Mouse (Mus musculus) MEL (cell line): Measurements from ENCODE around the gene Rnf152. TPM values are rescaled to one million over a fixed set of nuclear protein-coding genes. Genes with fewer than 3 reads are reported as not detected.

Experiments
- DNase-seq: peaks from one replicate; pipeline ENCODE4 v3.0.0; 2011; ENCODE audit warnings: low read depth, low spot score
- H3K27ac ChIP-seq: 2 replicates; pipeline ENCODE4 v1.5.1; 2012; ENCODE audit warnings: low read depth, mild to moderate bottlenecking, control low read depth, low read length, moderate library complexity; ENCODE audit not compliant: control insufficient read depth
- H3K27me3 ChIP-seq, 2 experiments: fragments of 150-350 bp in 1 of 2; sonication (generic) in 1 of 2; 2 replicates each; pipeline ENCODE4 v1.6.1; 2012; ENCODE audit warnings: low read length in 2 of 2, mild to moderate bottlenecking in 2 of 2, improper control_type of control experiment in 1 of 2, moderate library complexity in 1 of 2; ENCODE audit not compliant: insufficient read depth in 2 of 2, control insufficient read depth in 1 of 2
- H3K36me3 ChIP-seq, 2 experiments: 2 replicates each; pipeline ENCODE4 v1.6.1; 2012 to 2014; ENCODE audit warnings: low read length in 2 of 2, improper control_type of control experiment in 1 of 2, inconsistent platforms in 1 of 2, mild to moderate bottlenecking in 1 of 2; ENCODE audit not compliant: insufficient read depth in 2 of 2, control insufficient read depth in 1 of 2
- H3K4me1 ChIP-seq, 2 experiments: fragments of 150-350 bp in 1 of 2; sonication (generic) in 1 of 2; 2 replicates each; pipeline ENCODE4 v1.6.1; 2012; ENCODE audit warnings: low read length in 2 of 2, improper control_type of control experiment in 1 of 2, mild to moderate bottlenecking in 1 of 2; ENCODE audit not compliant: insufficient read depth in 2 of 2, control insufficient read depth in 1 of 2
- H3K4me3 ChIP-seq, 2 experiments: fragments of 150-350 bp in 1 of 2; sonication (generic) in 1 of 2; 2 replicates each; pipeline ENCODE4 v1.5.1; 2012; ENCODE audit warnings: low read depth in 2 of 2, low read length in 2 of 2, mild to moderate bottlenecking in 2 of 2, moderate library complexity in 2 of 2, control low read depth in 1 of 2, improper control_type of control experiment in 1 of 2; ENCODE audit not compliant: control insufficient read depth in 1 of 2, insufficient read depth in 1 of 2
- H3K79me2 ChIP-seq: 2 replicates; pipeline ENCODE4 v1.6.1; 2012; ENCODE audit warnings: mild to moderate bottlenecking, low read length, moderate library complexity; ENCODE audit not compliant: control insufficient read depth, poor library complexity, insufficient read depth
- H3K9ac ChIP-seq: 2 replicates; pipeline ENCODE4 v1.6.1; 2012; ENCODE audit warnings: low read depth, mild to moderate bottlenecking, control low read depth, low read length, moderate library complexity; ENCODE audit not compliant: control insufficient read depth, poor library complexity, severe bottlenecking
- H3K9me3 ChIP-seq: fragments of 150-350 bp; sonication (generic); replicated peaks from 2 replicates; pipeline ENCODE4 v1.6.1; 2012; ENCODE audit warnings: mild to moderate bottlenecking, low read length, improper control_type of control experiment, moderate library complexity; ENCODE audit not compliant: insufficient read depth
- CHD2 ChIP-seq: IDR thresholded peaks from 2 replicates; pipeline ENCODE4 v1.6.1; 2011; ENCODE audit warnings: low read length, improper control_type of control experiment
- CTCF ChIP-seq, 3 experiments: IDR thresholded peaks in 2 of 3; conservative IDR thresholded peaks in 1 of 3; 2 replicates each; pipeline ENCODE4 v1.5.1; 2011 to 2012; ENCODE audit warnings: low read length in 3 of 3, low read depth in 2 of 3, mild to moderate bottlenecking in 2 of 3, improper control_type of control experiment in 1 of 3, inconsistent platforms in 1 of 3, mixed read lengths in 1 of 3, moderate library complexity in 1 of 3; ENCODE audit not compliant: control insufficient read depth in 1 of 3, insufficient read depth in 1 of 3, poor library complexity in 1 of 3, severe bottlenecking in 1 of 3
- E2F4 ChIP-seq: IDR thresholded peaks from 2 replicates; pipeline ENCODE4 v1.6.1; 2011; ENCODE audit warnings: low read depth, low read length, improper control_type of control experiment, borderline replicate concordance
- EP300 ChIP-seq, 2 experiments: IDR thresholded peaks; 2 replicates each; pipeline ENCODE4 v1.6.1; 2011; ENCODE audit warnings: improper control_type of control experiment in 2 of 2, low read length in 2 of 2, low read depth in 1 of 2, mild to moderate bottlenecking in 1 of 2
- ETS1 ChIP-seq: IDR thresholded peaks from 2 replicates; pipeline ENCODE4 v1.6.1; 2012; ENCODE audit warnings: low read depth, mild to moderate bottlenecking, inconsistent platforms, low read length, improper control_type of control experiment, moderate library complexity
- MAZ ChIP-seq: IDR thresholded peaks from 2 replicates; pipeline ENCODE4 v1.6.1; 2012; ENCODE audit warnings: low read depth, mild to moderate bottlenecking, inconsistent platforms, low read length, improper control_type of control experiment
- MEF2A ChIP-seq: IDR thresholded peaks from 2 replicates; pipeline ENCODE4 v1.6.1; 2014; ENCODE audit warnings: low read depth, mild to moderate bottlenecking, inconsistent platforms, low read length, improper control_type of control experiment; ENCODE audit not compliant: poor library complexity, insufficient replicate concordance, severe bottlenecking; ENCODE audit errors: extremely low read depth
- MXI1 ChIP-seq: IDR thresholded peaks from 2 replicates; pipeline ENCODE4 v1.6.1; 2011; ENCODE audit warnings: mild to moderate bottlenecking, low read depth, low read length, improper control_type of control experiment
- MYB ChIP-seq: IDR thresholded peaks from 2 replicates; pipeline ENCODE4 v1.6.1; 2011; ENCODE audit warnings: mild to moderate bottlenecking, low read depth, low read length, improper control_type of control experiment
- MYC ChIP-seq: IDR thresholded peaks from 2 replicates; pipeline ENCODE4 v1.6.1; 2011; ENCODE audit warnings: low read depth, mild to moderate bottlenecking, low read length, improper control_type of control experiment, moderate library complexity
- NELFE ChIP-seq: IDR thresholded peaks from 2 replicates; pipeline ENCODE4 v1.6.1; 2011; ENCODE audit warnings: low read depth, low read length, improper control_type of control experiment
- NRF1 ChIP-seq: IDR thresholded peaks from 2 replicates; pipeline ENCODE4 v1.6.1; 2014; ENCODE audit warnings: low read depth, mild to moderate bottlenecking, inconsistent platforms, low read length, improper control_type of control experiment, moderate library complexity; ENCODE audit not compliant: poor library complexity, insufficient read depth, severe bottlenecking
- POLR2A ChIP-seq, 2 experiments: IDR thresholded peaks; 2 replicates each; pipeline ENCODE4 v1.6.1; 2011 to 2012; ENCODE audit warnings: low read length in 2 of 2, mild to moderate bottlenecking in 2 of 2, control low read depth in 1 of 2, improper control_type of control experiment in 1 of 2, low read depth in 1 of 2, moderate library complexity in 1 of 2; ENCODE audit not compliant: control insufficient read depth in 1 of 2, insufficient read depth in 1 of 2, poor library complexity in 1 of 2
- RCOR1 ChIP-seq: IDR thresholded peaks from 2 replicates; pipeline ENCODE4 v1.6.1; 2012; ENCODE audit warnings: low read depth, mild to moderate bottlenecking, inconsistent platforms, low read length, improper control_type of control experiment
- SIN3A ChIP-seq: IDR thresholded peaks from 2 replicates; pipeline ENCODE4 v1.6.1; 2012; ENCODE audit warnings: low read length, improper control_type of control experiment, inconsistent platforms
- TBP ChIP-seq: IDR thresholded peaks from 2 replicates; pipeline ENCODE4 v1.8.0; 2011; ENCODE audit warnings: low read depth, low read length, improper control_type of control experiment
- UBTF ChIP-seq: IDR thresholded peaks from 2 replicates; pipeline ENCODE4 v1.6.1; 2012; ENCODE audit warnings: low read depth, mild to moderate bottlenecking, inconsistent platforms, low read length, improper control_type of control experiment, moderate library complexity, borderline replicate concordance; ENCODE audit not compliant: insufficient read depth
- USF1 ChIP-seq: IDR thresholded peaks from 2 replicates; pipeline ENCODE4 v1.6.1; 2014; ENCODE audit warnings: low read depth, mild to moderate bottlenecking, inconsistent platforms, low read length, improper control_type of control experiment, moderate library complexity
- USF2 ChIP-seq, 2 experiments: IDR thresholded peaks; 2 replicates each; pipeline ENCODE4 v1.6.1; 2011 to 2012; ENCODE audit warnings: improper control_type of control experiment in 2 of 2, low read length in 2 of 2, borderline replicate concordance in 1 of 2, inconsistent platforms in 1 of 2, low read depth in 1 of 2, mild to moderate bottlenecking in 1 of 2; ENCODE audit not compliant: insufficient read depth in 1 of 2
- polyA plus RNA-seq, 2 experiments: library from polyadenylated mRNA; stranded (reverse) in 1 of 2; unstranded in 1 of 2; fragments of >175 nt in 1 of 2; fragments of >200 nt in 1 of 2; gene quantifications; 2 replicates each; pipeline versions ENCODE4 v1.2.1 to v1.2.4; 2012; ENCODE audit warnings: low replicate concordance in 2 of 2, low read depth in 1 of 2; ENCODE audit not compliant: insufficient read length in 2 of 2, insufficient read depth in 1 of 2, missing spikeins in 1 of 2
- total RNA-seq: library from RNA; depleted of rRNA; stranded (reverse); fragments of 300-350 nt; gene quantifications from 2 replicates; pipeline ENCODE4 v1.2.3, GENCODE M21; 2012

Rnf152 gene
- total and polyA plus RNA-seq, 3 experiments = not detected

DNA sequence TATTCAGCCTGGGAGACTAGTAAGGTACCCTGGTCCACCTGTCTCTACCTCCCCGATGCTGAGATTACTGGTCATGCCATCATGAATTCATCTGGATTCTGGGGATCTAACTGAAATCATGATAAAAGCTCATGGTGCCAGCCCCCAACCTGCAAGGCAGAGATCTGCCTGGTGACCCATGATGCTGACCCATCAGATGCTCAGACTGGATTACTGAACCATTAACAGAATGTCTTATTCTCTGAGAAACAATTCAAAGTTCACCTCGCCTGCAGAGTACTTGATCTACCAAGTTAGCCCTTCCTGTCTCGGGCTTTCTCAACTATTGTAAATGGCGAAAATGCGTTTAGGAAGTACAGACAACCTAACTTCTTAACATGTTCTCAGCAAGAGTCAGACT lies 20.4 kb downstream of the Rnf152 start:
- TF ChIP-seq E2F4 = no peak
- no peak for TF ChIP-seq MXI1
- TF ChIP-seq POLR2A (IDR thresholded peaks at IDR 0.05; ENCODE audit: control insufficient read depth in 1 of 2, insufficient read depth in 1 of 2, low read depth in 1 of 2, low read length in 2 of 2, poor library complexity in 1 of 2) = no peak
- no peak for TF ChIP-seq SIN3A
- no peaks in the 10 kb centered on the region for H3K79me2 ChIP-seq
- no peak overlapping the region for H3K4me3 ChIP-seq
- no peaks in the 10 kb centered on the region for H3K4me1 ChIP-seq
- no peak for DNase-seq
- H3K9ac ChIP-seq = no peak overlapping the region
- H3K9me3 ChIP-seq = no peaks in the 10 kb centered on the region
- no peak overlapping the region for H3K27ac ChIP-seq
- no peaks in the 10 kb centered on the region for H3K27me3 ChIP-seq
- H3K36me3 ChIP-seq = no peaks in the 10 kb centered on the region

- no peak for DNase-seq
- TF ChIP-seq MEF2A (no peak), TBP (no peak), MAZ (no peak), EP300 (IDR thresholded peaks at IDR 0.05; ENCODE audit: low read depth in 1 of 2, low read length in 2 of 2) (no peak), CTCF (IDR thresholded peaks at IDR 0.05 in 2 of 3, conservative IDR thresholded peaks at IDR 0.05 in 1 of 3; ENCODE audit: control insufficient read depth in 1 of 3, insufficient read depth in 1 of 3, low read depth in 2 of 3, low read length in 3 of 3, poor library complexity in 1 of 3, severe bottlenecking in 1 of 3) (no peak)
- H3K27ac ChIP-seq = no peak overlapping the region
- H3K4me1 ChIP-seq = no peaks in the 10 kb centered on the region
- H3K9ac ChIP-seq = no peak overlapping the region
- no peaks in the 10 kb centered on the region for H3K9me3 ChIP-seq
- H3K36me3 ChIP-seq = no peaks in the 10 kb centered on the region
- H3K79me2 ChIP-seq = no peaks in the 10 kb centered on the region
- H3K4me3 ChIP-seq = no peak overlapping the region
- H3K27me3 ChIP-seq = no peaks in the 10 kb centered on the region
Measured at GRCm38 (mm10) chr1:105332087-105332731, 24.3 kb downstream of the Rnf152 start.

- H3K9me3 ChIP-seq = no peaks in the 10 kb centered on the region
- H3K36me3 ChIP-seq = no peaks in the 10 kb centered on the region
- no peak overlapping the region for H3K9ac ChIP-seq
- H3K79me2 ChIP-seq = no peaks in the 10 kb centered on the region
- H3K4me3 ChIP-seq = no peak overlapping the region
- DNase-seq = no peak
- no peak overlapping the region for H3K27ac ChIP-seq
- no peak for TF ChIP-seq UBTF
- TF ChIP-seq ETS1 = no peak
- TF ChIP-seq USF1 = no peak
- no peak for TF ChIP-seq MYB
- no peak for TF ChIP-seq E2F4
- TF ChIP-seq NELFE = no peak
- TF ChIP-seq CHD2 = no peak
- no peak for TF ChIP-seq RCOR1
- TF ChIP-seq SIN3A = no peak
- no peak for TF ChIP-seq USF2 (IDR thresholded peaks at IDR 0.05; ENCODE audit: borderline replicate concordance in 1 of 2, insufficient read depth in 1 of 2, low read depth in 1 of 2, low read length in 2 of 2)
- no peak for TF ChIP-seq TBP
- no peak for TF ChIP-seq NRF1
- TF ChIP-seq MYC = no peak
- no peak for TF ChIP-seq CTCF (IDR thresholded peaks at IDR 0.05 in 2 of 3, conservative IDR thresholded peaks at IDR 0.05 in 1 of 3; ENCODE audit: control insufficient read depth in 1 of 3, insufficient read depth in 1 of 3, low read depth in 2 of 3, low read length in 3 of 3, poor library complexity in 1 of 3, severe bottlenecking in 1 of 3)
- no peak for TF ChIP-seq EP300 (IDR thresholded peaks at IDR 0.05; ENCODE audit: low read depth in 1 of 2, low read length in 2 of 2)
- no peaks in the 10 kb centered on the region for H3K4me1 ChIP-seq
- no peaks in the 10 kb centered on the region for H3K27me3 ChIP-seq
Measured at GRCm38 (mm10) chr1:105331605-105332004, 24.9 kb downstream of the Rnf152 start.
